Mouse (Mus musculus) heart, embryonic 12.5 days (tissue): Measurements from ENCODE around the gene Mdk. TPM values are rescaled to one million over a fixed set of nuclear protein-coding genes. Genes with fewer than 3 reads are reported as not detected.

Experiments used
- ATAC-seq: fragments of 200-750 bp; cut with Nextera tagmentation; 2 replicates; pipeline ENCODE4 v1.8.0; 2017; ENCODE audit warnings: moderate TSS enrichment, moderate library complexity; ENCODE audit not compliant: insufficient number of reproducible peaks, low FRiP score
- H3K27ac ChIP-seq: fragments of 300-500 bp; sonication (generic); 2 replicates; pipeline ENCODE4 v1.5.1; 2016; ENCODE audit warnings: mild to moderate bottlenecking, moderate library complexity; ENCODE audit not compliant: poor library complexity, severe bottlenecking
- H3K27me3 ChIP-seq: fragments of 300-500 bp; sonication (generic); replicated peaks from 2 replicates; pipeline ENCODE4 v1.6.1; 2016; ENCODE audit warnings: mild to moderate bottlenecking, moderate library complexity
- H3K36me3 ChIP-seq: fragments of 300-500 bp; sonication (generic); 2 replicates; pipeline ENCODE4 v1.6.1; 2016; ENCODE audit warnings: mild to moderate bottlenecking, moderate library complexity
- H3K4me1 ChIP-seq: fragments of 300-500 bp; sonication (generic); replicated peaks from 2 replicates; pipeline ENCODE4 v1.6.1; 2016; ENCODE audit warnings: mild to moderate bottlenecking
- H3K4me2 ChIP-seq: fragments of 300-500 bp; sonication (generic); 2 replicates; pipeline ENCODE4 v1.6.1; 2016; ENCODE audit warnings: mild to moderate bottlenecking, moderate library complexity
- H3K4me3 ChIP-seq: fragments of 300-500 bp; sonication (generic); 2 replicates; pipeline ENCODE4 v1.5.1; 2016; ENCODE audit warnings: mild to moderate bottlenecking
- H3K9ac ChIP-seq: fragments of 300-500 bp; sonication (generic); 2 replicates; pipeline ENCODE4 v1.6.1; 2016; ENCODE audit warnings: mild to moderate bottlenecking, moderate library complexity
- H3K9me3 ChIP-seq: fragments of 300-500 bp; sonication (generic); replicated peaks from 2 replicates; pipeline ENCODE4 v1.6.1; 2016; ENCODE audit warnings: mild to moderate bottlenecking, moderate library complexity
- WGBS: fragments of 180-500 bp; shearing (Covaris S2); methylation state at CpG from one replicate; pipeline ENCODE4 v1.1.7; 2016; 5-methylcytosine and 5-hydroxymethylcytosine counted together
- polyA plus RNA-seq: library from polyadenylated mRNA; unstranded; fragments of >200 nt; fragmentation: Nextera tagmentation; extraction: Ambion mirVana; gene quantifications from 2 replicates; pipeline ENCODE4 v1.2.1, GENCODE M21; 2016

Mdk gene
- polyA plus RNA-seq, 1 experiment from 2014 or later = 724 TPM

- peak overlapping the region; percentile 59 for H3K4me3 ChIP-seq
- no peak overlapping the region for H3K27ac ChIP-seq
- H3K36me3 ChIP-seq = peaks cover 13% of the 10 kb centered on the region
- H3K9ac ChIP-seq = no peak overlapping the region
- no peaks in the 10 kb centered on the region for H3K9me3 ChIP-seq
- H3K27me3 ChIP-seq = peaks cover 60% of the 10 kb centered on the region
- peak overlapping the region; percentile 96 for H3K4me2 ChIP-seq
- ATAC-seq = 0 out of 2 replicates have a peak, but pooled peaks have one; percentile 1
- WGBS = 3% methylated on average over 37 of the region's 37 CpGs
- peaks cover 30% of the 10 kb centered on the region for H3K4me1 ChIP-seq
Measured at GRCm38 (mm10) chr2:91922586-91923414, 9.3 kb downstream of the Mdk start.

DNA sequence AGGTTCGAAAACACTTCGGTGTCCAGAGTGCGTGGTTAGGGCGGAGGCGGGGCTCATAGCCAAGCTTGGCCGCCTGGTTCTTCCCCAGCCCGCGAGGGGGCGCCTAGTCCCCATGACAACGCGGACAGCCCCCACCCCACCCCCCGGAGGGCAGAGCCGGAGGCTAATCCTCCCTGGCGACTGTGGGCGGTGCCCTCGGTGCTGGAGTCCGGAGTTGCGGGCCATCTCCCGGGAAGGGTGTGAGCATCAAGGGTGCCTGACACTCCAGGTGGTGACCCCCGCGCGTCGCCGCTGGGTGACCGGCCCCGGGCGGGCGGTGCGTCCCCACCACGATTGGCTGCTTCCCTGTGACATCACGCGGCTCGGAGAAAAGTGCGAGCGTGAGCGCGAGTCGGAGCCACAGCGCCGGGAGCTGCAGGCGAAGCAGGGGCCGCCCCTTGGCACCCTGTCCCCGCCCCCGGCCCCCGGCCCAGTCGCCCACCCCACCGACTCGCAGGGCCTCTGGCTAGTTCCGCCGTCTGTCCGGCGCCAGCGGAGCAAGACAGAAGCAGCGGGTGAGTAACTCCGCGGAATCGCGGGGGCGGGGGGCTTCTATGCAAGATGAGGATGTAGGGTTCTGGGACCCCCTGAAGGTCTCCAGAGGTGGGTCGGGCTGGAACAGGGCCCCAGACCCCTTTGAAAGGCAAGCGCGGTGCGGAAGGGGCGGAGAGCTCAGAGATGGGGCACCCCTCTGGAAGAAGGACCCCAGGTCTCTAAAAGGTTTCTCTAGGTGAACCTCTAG lies 10.1 kb downstream of the Mdk start:
- peaks cover 28% of the 10 kb centered on the region for H3K4me1 ChIP-seq
- under 1% methylated on average over 60 of the region's 64 CpGs for WGBS
- peaks cover 60% of the 10 kb centered on the region for H3K27me3 ChIP-seq
- H3K9me3 ChIP-seq = no peaks in the 10 kb centered on the region
- H3K4me2 ChIP-seq = peak overlapping the region; percentile 96
- H3K9ac ChIP-seq = peak overlapping the region; percentile 50; the same call in 1 of the 2 replicates
- peaks cover 21% of the 10 kb centered on the region for H3K36me3 ChIP-seq
- peak overlapping the region; percentile 59 for H3K4me3 ChIP-seq
- peak; percentile 51 for ATAC-seq
- no peak overlapping the region for H3K27ac ChIP-seq

GRCm38 (mm10) chr2:91921181-91921789 lies 10.8 kb downstream of the Mdk start:
- Histone ChIP-seq H3K9me3 (no peaks in the 10 kb centered on the region), H3K27ac (no peak overlapping the region), H3K4me3 (peak overlapping the region; percentile 59), H3K27me3 (peaks cover 55% of the 10 kb centered on the region), H3K9ac (0 out of 2 replicates have a peak overlapping the region, but pooled peaks have one; percentile 50), H3K4me2 (peak overlapping the region; percentile 96), H3K36me3 (peaks cover 26% of the 10 kb centered on the region), H3K4me1 (peaks cover 28% of the 10 kb centered on the region)
- WGBS = 4% methylated on average over 31 of the region's 31 CpGs
- ATAC-seq = no peak

DNA sequence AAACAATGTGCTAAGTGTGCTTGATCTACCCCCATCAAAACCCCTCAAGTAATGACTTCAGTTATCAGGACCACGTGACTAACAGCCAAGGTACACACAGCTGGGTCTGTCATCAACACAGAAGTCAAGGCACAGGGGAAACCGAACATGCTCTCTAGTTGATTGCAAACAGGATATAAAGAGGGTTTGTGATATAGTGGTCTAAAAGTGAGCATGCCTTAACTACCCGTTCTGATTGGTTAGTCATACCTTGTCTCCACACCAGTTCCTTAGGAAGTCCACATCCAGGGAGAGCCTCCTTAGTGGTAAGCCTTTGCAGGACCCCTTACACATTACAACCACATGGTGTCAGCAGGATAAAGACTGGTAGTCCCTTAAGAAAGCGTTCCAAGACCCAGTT lies 12.0 kb downstream of the Mdk start:
- no peak overlapping the region for H3K9ac ChIP-seq
- H3K27ac ChIP-seq = no peak overlapping the region

DNA sequence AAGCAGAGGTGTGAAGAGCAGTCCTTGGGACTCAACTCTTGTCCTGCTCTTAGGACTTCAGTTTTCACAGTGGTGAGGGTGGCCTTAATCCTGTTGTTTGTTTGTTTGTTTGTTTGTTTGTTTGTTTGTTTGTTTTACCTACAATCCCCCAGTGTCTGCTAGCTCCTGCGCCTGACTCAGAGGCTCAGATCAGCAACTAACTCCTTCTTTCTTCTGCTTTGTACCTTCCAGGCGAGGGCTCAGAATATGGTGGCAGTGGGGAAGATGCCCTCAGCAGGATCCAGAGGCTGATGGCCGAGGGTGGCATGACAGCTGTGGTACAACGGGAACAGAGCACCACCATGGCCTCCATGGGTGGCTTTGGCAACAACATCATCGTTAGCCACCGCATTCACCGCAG lies 15.0 kb downstream of the Mdk start:
- Histone ChIP-seq H3K27ac (no peak overlapping the region), H3K27me3 (peaks cover 20% of the 10 kb centered on the region), H3K9ac (no peak overlapping the region), H3K4me2 (no peak overlapping the region), H3K36me3 (peaks cover 60% of the 10 kb centered on the region), H3K4me1 (peaks cover 18% of the 10 kb centered on the region), H3K4me3 (no peak overlapping the region), H3K9me3 (no peaks in the 10 kb centered on the region)
- no peak for ATAC-seq
- WGBS = 87% methylated on average over 7 of the region's 7 CpGs

More for the DNA sequence above, 12.0 kb downstream of the Mdk start:
- 60% methylated on average over 4 of the region's 4 CpGs for WGBS
- Histone ChIP-seq H3K4me1 (peaks cover 28% of the 10 kb centered on the region), H3K36me3 (peaks cover 35% of the 10 kb centered on the region), H3K27me3 (peaks cover 46% of the 10 kb centered on the region), H3K9me3 (no peaks in the 10 kb centered on the region), H3K4me2 (no peak overlapping the region), H3K4me3 (no peak overlapping the region)
- ATAC-seq = no peak

DNA sequence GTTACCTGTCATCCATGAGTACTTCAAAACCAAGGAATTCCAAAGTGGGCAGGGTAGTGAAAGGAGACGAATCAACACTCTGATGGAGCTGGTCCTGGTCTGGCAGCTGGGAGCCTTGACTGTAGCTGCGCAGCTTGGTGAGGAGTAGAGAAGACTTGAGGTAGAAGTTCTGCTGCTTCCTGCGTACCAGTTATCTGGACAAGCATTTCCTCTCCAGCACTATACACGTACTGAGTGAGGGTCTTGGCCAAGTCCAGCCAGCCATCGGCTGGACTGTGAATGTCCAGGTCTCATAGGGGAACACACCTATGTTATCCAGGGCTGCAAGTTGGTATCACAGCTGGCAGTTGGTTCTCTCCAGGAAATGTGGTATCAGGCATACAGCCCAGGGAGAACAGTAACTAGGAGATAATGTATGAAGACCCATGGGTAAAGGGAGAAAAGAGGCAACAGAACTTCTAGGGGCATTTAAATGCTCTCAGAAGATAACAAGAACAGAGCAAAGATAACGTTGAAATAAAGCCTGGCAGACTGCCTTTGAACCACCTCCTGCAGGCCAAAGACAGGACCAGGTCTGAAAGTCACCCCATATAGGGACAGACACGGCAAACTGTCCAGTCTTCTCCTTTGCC lies 15.6 kb downstream of the Mdk start:
- no peak overlapping the region for H3K4me3 ChIP-seq
- H3K36me3 ChIP-seq = peaks cover 66% of the 10 kb centered on the region
- H3K9ac ChIP-seq = no peak overlapping the region
- peaks cover 11% of the 10 kb centered on the region for H3K4me1 ChIP-seq
- H3K27me3 ChIP-seq = peaks cover 14% of the 10 kb centered on the region
- H3K9me3 ChIP-seq = no peaks in the 10 kb centered on the region
- H3K27ac ChIP-seq = no peak overlapping the region
- no peak overlapping the region for H3K4me2 ChIP-seq
- ATAC-seq = no peak
- WGBS = 57% methylated on average over 7 of the region's 7 CpGs

DNA sequence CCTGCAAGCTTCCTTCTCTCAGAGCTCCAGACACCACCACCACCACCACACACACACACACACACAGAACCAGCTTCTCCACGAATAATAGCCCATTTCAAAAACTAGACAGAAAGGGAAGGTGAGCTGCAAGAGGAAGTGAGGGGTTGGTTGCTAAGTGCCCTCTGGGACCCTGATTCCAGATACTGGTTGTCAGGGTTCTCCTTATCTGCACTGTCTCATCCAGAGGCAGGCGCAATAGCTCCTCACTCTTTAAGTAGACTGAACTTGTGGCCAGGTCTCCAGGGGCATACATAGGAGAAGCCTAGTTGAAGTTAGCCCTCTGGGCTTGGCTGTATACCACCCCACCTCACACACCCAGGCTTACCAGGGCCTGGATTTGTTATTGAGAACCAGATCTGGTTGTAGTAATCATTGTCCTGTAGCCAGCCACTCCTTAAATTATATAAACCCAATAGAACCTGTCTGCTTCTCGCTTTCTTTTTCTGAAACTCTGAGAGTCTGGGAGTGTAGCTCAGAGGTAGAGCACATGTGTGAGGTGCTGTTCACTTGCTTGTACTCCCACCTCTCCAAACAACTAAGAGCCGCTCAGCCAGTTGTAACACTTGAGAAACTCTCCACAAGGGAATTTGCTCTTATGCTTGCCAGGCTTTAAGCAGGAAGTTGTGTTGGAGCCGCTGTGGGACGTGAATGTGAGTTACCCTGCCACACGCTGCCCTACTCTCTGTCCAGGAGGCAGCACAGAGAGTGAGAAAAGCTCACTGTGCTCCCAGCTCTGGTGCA lies 18.6 kb downstream of the Mdk start:
- H3K27ac ChIP-seq = no peak overlapping the region
- no peak for ATAC-seq
- no peak overlapping the region for H3K4me3 ChIP-seq
- peaks cover 84% of the 10 kb centered on the region for H3K36me3 ChIP-seq
- no peaks in the 10 kb centered on the region for H3K9me3 ChIP-seq
- H3K4me2 ChIP-seq = no peak overlapping the region
- peaks cover 8% of the 10 kb centered on the region; the same call in 1 of the 2 replicates for H3K4me1 ChIP-seq
- no peaks in the 10 kb centered on the region for H3K27me3 ChIP-seq
- H3K9ac ChIP-seq = no peak overlapping the region
- 71% methylated on average over 7 of the region's 7 CpGs for WGBS

GRCm38 (mm10) chr2:91912616-91913015 lies 19.5 kb downstream of the Mdk start:
- no peak overlapping the region for H3K9ac ChIP-seq
- no peak overlapping the region for H3K27ac ChIP-seq
- H3K4me2 ChIP-seq = no peak overlapping the region
- peaks cover 76% of the 10 kb centered on the region for H3K36me3 ChIP-seq
- 56% methylated on average over 3 of the region's 3 CpGs for WGBS
- H3K9me3 ChIP-seq = no peaks in the 10 kb centered on the region
- no peaks in the 10 kb centered on the region for H3K27me3 ChIP-seq
- ATAC-seq = no peak
- no peak overlapping the region for H3K4me3 ChIP-seq
- peaks cover 8% of the 10 kb centered on the region; the same call in 1 of the 2 replicates for H3K4me1 ChIP-seq

DNA sequence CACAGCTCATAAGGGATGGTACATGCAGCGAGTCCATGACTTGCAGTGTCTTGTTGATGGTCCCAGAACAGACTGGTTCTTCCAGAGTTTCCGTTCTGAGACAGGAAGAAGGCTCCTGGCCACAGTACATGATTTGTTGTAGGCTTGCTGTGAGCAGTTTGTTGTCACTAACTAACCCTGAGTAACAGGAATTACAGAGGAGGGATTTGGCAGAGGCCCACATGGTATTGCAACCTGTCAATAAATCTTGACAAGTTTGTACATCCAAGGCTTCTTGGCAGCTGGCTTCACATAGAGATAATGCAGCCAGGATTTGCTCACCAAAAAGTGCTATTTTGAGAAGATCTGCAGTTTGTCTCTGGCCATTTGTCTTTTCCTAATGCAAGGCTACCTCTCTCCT lies 26.0 kb downstream of the Mdk start:
- Histone ChIP-seq H3K4me1 (no peaks in the 10 kb centered on the region), H3K4me3 (no peak overlapping the region), H3K27ac (no peak overlapping the region), H3K36me3 (peaks cover 25% of the 10 kb centered on the region), H3K9ac (no peak overlapping the region), H3K27me3 (no peaks in the 10 kb centered on the region), H3K9me3 (no peaks in the 10 kb centered on the region), H3K4me2 (no peak overlapping the region)
- 91% methylated on average over 2 of the region's 2 CpGs for WGBS
- ATAC-seq = no peak

- Histone ChIP-seq H3K36me3 (peaks cover 23% of the 10 kb centered on the region), H3K9ac (no peak overlapping the region), H3K9me3 (no peaks in the 10 kb centered on the region), H3K27ac (no peak overlapping the region), H3K27me3 (no peaks in the 10 kb centered on the region), H3K4me2 (no peak overlapping the region), H3K4me3 (no peak overlapping the region), H3K4me1 (no peaks in the 10 kb centered on the region)
- no peak for ATAC-seq
- 75% methylated on average over 5 of the region's 5 CpGs for WGBS
Measured at GRCm38 (mm10) chr2:91904618-91905307, 27.3 kb downstream of the Mdk start.
